Comparison of ENCODE assay signal across 8 mouse cellular contexts in the genomic region with DNA sequence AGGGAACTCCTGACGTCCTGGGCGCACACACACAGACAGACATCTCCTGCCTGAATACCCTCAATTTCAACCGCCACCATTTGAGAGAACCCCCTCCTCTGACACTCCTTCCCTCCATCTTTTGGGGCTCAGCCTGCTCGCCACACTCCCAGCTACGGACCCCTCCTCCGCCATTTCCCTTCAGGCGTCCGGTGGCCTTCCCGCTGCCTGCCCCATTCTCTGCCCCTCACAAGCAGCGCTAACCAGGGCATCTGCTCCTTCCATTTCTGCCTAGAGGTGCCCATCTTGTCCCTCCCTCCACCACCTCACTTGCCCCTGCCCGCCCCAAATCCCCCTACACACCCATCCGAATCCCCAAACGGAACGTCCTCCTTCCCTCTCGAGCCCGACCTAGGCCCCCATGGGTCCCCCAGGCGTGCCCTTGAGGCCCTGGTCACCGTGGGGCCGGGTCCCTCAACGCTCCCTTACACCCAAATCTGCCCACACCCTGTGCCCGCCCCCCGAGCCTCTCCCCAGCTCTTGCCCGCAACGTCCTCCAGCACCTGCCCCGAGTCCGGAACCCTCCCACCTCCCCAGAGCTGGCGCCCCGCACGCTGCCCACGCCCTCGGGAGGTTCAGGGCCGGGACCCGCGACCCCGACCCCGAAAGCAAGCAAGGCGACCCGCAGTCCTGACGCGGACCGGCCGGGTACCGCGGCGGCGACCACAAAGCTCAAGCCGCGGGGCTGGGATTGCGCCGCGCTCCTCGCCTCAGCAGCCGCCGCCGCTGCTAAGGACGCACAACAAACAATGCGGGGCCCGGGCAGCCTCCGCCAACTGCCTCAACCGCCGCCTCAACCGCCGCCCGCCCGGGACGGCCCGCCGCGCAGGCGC. TPM values are rescaled to one million over a fixed set of nuclear protein-coding genes. Genes with fewer than 3 reads are reported as not detected.
A peak's percentile ranks its signal among the peaks of the same experiment; 100 is the strongest.
DNase-seq lines count a peak whose midpoint lies in the region; ATAC-seq and TF ChIP-seq lines count a peak whose summit lies in the region.

No protein-coding gene starts in this region.

- 1% methylated on average over 63 of the region's 70 CpGs for WGBS in hindbrain, postnatal 0 days
- WGBS in liver, embryonic 12.5 days (ENCODE audit: insufficient replicate concordance), result 1% methylated on average over 68 of the region's 70 CpGs
- WGBS in thymus, adult 2 months, result 1% methylated on average over 63 of the region's 70 CpGs

- peak; percentile 69 for ATAC-seq in hindbrain, postnatal 0 days
- ATAC-seq in liver, embryonic 12.5 days, result peak; percentile 33

- H3K27ac ChIP-seq in hindbrain, postnatal 0 days, result peak overlapping the region; percentile 96
- peak overlapping the region; percentile 88 for H3K27ac ChIP-seq in liver, embryonic 12.5 days
- no peak overlapping the region for H3K27ac ChIP-seq in thymus, adult 2 months (ENCODE audit: control insufficient read depth, insufficient read depth, low read length)

- H3K9me3 ChIP-seq in hindbrain, postnatal 0 days (ENCODE audit: low read length), result no peaks in the 10 kb centered on the region
- no peaks in the 10 kb centered on the region for H3K9me3 ChIP-seq in liver, embryonic 12.5 days (replicated peaks)

- DNase-seq in ovary, postnatal 10 days (ENCODE audit: low spot score), result peak; percentile 18
- no peak for DNase-seq in ovary, postnatal 14 days (ENCODE audit: low spot score)
- peak; percentile 78 for DNase-seq in cerebellum, adult 9-11 months
- DNase-seq in frontal cortex, adult 2 months (ENCODE audit: extremely low spot score in 1 of 2, low spot score in 1 of 2), result peak; percentile 15 to 18
- peak; percentile 46 for DNase-seq in hindbrain, postnatal 0 days (ENCODE audit: low spot score)
- DNase-seq in thymus, adult 2 months, result peak; percentile 63

- no peaks in the 10 kb centered on the region for H3K79me2 ChIP-seq in myocyte (ENCODE audit: control insufficient read depth, insufficient read depth)

- no peaks in the 10 kb centered on the region for H3K27me3 ChIP-seq in hindbrain, postnatal 0 days (ENCODE audit: insufficient read depth, low read length)
- peaks cover 15% of the 10 kb centered on the region for H3K27me3 ChIP-seq in liver, embryonic 12.5 days (replicated peaks)
- peaks cover 22% of the 10 kb centered on the region for H3K27me3 ChIP-seq in myocyte (ENCODE audit: control insufficient read depth, insufficient read depth, insufficient read length)
- no peaks in the 10 kb centered on the region for H3K27me3 ChIP-seq in thymus, adult 2 months (ENCODE audit: control insufficient read depth, insufficient read depth, low read length)

- H3K4me3 ChIP-seq in hindbrain, postnatal 0 days (ENCODE audit: low read length), result peak overlapping the region; percentile 98
- H3K4me3 ChIP-seq in liver, embryonic 12.5 days, result peak overlapping the region; percentile 91
- peak overlapping the region; percentile 25 for H3K4me3 ChIP-seq in myocyte
- peak overlapping the region; percentile 65 for H3K4me3 ChIP-seq in thymus, adult 2 months (ENCODE audit: control insufficient read depth, insufficient read depth, low read length)

- peaks cover 14% of the 10 kb centered on the region for H3K4me1 ChIP-seq in hindbrain, postnatal 0 days (ENCODE audit: insufficient read depth, low read length)
- peaks cover 32% of the 10 kb centered on the region for H3K4me1 ChIP-seq in liver, embryonic 12.5 days
- peaks cover 8% of the 10 kb centered on the region for H3K4me1 ChIP-seq in thymus, adult 2 months (replicated peaks; ENCODE audit: control insufficient read depth, insufficient read depth, low read length)

- peak overlapping the region; percentile 88 for H3ac ChIP-seq in myocyte (ENCODE audit: control insufficient read depth, insufficient read length)

- TF ChIP-seq CTCF in hindbrain, postnatal 0 days (IDR thresholded peaks at IDR 0.05; ENCODE audit: low read depth), result no peak
- TF ChIP-seq CTCF in thymus, adult 2 months (IDR thresholded peaks at IDR 0.05; ENCODE audit: borderline replicate concordance, control insufficient read depth, extremely low read depth, insufficient read depth, low read length, poor library complexity), result no peak

- H3K36me3 ChIP-seq in hindbrain, postnatal 0 days (ENCODE audit: insufficient read depth, low read length), result no peaks in the 10 kb centered on the region
- H3K36me3 ChIP-seq in liver, embryonic 12.5 days, result no peaks in the 10 kb centered on the region
- H3K36me3 ChIP-seq in myocyte (ENCODE audit: control insufficient read depth, insufficient read depth), result no peaks in the 10 kb centered on the region
- H3K36me3 ChIP-seq in thymus, adult 2 months (ENCODE audit: control insufficient read depth, insufficient read depth, low read length), result no peaks in the 10 kb centered on the region

- H3K4me2 ChIP-seq in hindbrain, postnatal 0 days (ENCODE audit: low read depth, low read length), result peak overlapping the region; percentile 79
- peak overlapping the region; percentile 97 for H3K4me2 ChIP-seq in liver, embryonic 12.5 days
- H3K4me2 ChIP-seq in myocyte (ENCODE audit: low read depth), result peak overlapping the region; percentile 70

- peak overlapping the region; percentile 92 for H3K9ac ChIP-seq in hindbrain, postnatal 0 days (replicated peaks; ENCODE audit: low read length)
- H3K9ac ChIP-seq in liver, embryonic 12.5 days, result peak overlapping the region; percentile 96

- no peak for TF ChIP-seq POLR2A in myocyte (IDR thresholded peaks at IDR 0.05; ENCODE audit: insufficient read length, low read depth)
- no peak for TF ChIP-seq POLR2A in thymus, adult 2 months (IDR thresholded peaks at IDR 0.05; ENCODE audit: control insufficient read depth, extremely low read depth, insufficient read depth, low read length, poor library complexity)

TF ChIP-seq in myocyte, 11 proteins besides CTCF, POLR2A, EP300 and RAD21:
- TF ChIP-seq USF1 (IDR thresholded peaks at IDR 0.05; ENCODE audit: low read depth) (no peak), REST (IDR thresholded peaks at IDR 0.05; ENCODE audit: insufficient read depth, insufficient read length) (no peak)

RNA-seq across cellular contexts. Expression of a gene that starts 1.1 kb away (rescaled TPM):
- 75.6 and 75.7 TPM in 2 replicates for polyA plus RNA-seq in frontal cortex, adult 2 months (2012; rRNA removed)
- 49.6 and 85.0 TPM in 2 replicates for total RNA-seq in hindbrain, postnatal 0 days (2014; rRNA removed)
- 97.5 and 102 TPM in 2 replicates for polyA plus RNA-seq in hindbrain, postnatal 0 days (2015; fragmentation: Nextera tagmentation; extraction: Ambion mirVana)
- 24.1 and 24.3 TPM in 2 replicates for polyA plus RNA-seq in liver, embryonic 12.5 days (2016; fragmentation: Nextera tagmentation; extraction: Ambion mirVana)
- 2.4 TPM for polyA plus RNA-seq in myocyte (2012; fragmentation: generic; extraction: Trizol)
- 10.6 and 12.7 TPM in 2 replicates for polyA plus RNA-seq in thymus, adult 2 months (2012; rRNA removed)

Comparison
In these comparisons a context has a peak if more than half of its experiments do, and no peak if none do; other contexts are left out.
1. H3K4me3 ChIP-seq: peak in every context shown above with its lines; median percentile 98 in hindbrain, postnatal 0 days; 91 in liver, embryonic 12.5 days; 65 in thymus, adult 2 months; 25 in myocyte.